Mouse (Mus musculus): ENCODE data around the gene Il18. TPM values are rescaled to one million over a fixed set of nuclear protein-coding genes. Genes with fewer than 3 reads are reported as not detected.

The Il18 gene
- polyA plus RNA-seq, 1 experiment from 2014 or later, result 27.3 TPM

- no peak for ATAC-seq
- Histone ChIP-seq H3K4me3 (replicated peaks) (no peak overlapping the region), H3K27me3 (no peaks in the 10 kb centered on the region), H3K9ac (replicated peaks) (no peak overlapping the region), H3K4me2 (replicated peaks) (no peak overlapping the region), H3K9me3 (no peaks in the 10 kb centered on the region), H3K27ac (no peak overlapping the region), H3K4me1 (replicated peaks) (no peaks in the 10 kb centered on the region), H3K36me3 (peaks cover 30% of the 10 kb centered on the region)
- 91% methylated on average over 9 of the region's 9 CpGs for WGBS
Measured at GRCm38 (mm10) chr9:50592955-50593354, 38.3 kb downstream of the Il18 start.

- WGBS, result 86% methylated on average over 3 of the region's 3 CpGs
Measured at GRCm38 (mm10) chr9:50593544-50593943, 38.9 kb downstream of the Il18 start.

GRCm38 (mm10) chr9:50594794-50595417 lies 40.3 kb downstream of the Il18 start:
- Histone ChIP-seq H3K4me3 (replicated peaks) (no peak overlapping the region), H3K4me2 (replicated peaks) (no peak overlapping the region), H3K9me3 (no peaks in the 10 kb centered on the region), H3K4me1 (replicated peaks) (no peaks in the 10 kb centered on the region), H3K36me3 (peaks cover 49% of the 10 kb centered on the region), H3K27ac (no peak overlapping the region), H3K9ac (replicated peaks) (no peak overlapping the region), H3K27me3 (no peaks in the 10 kb centered on the region)
- ATAC-seq, result no peak
- WGBS, result 82% methylated on average over 12 of the region's 12 CpGs

More at GRCm38 (mm10) chr9:50593544-50593943, 38.9 kb downstream of the Il18 start:
- Histone ChIP-seq H3K4me3 (replicated peaks) (no peak overlapping the region), H3K4me1 (replicated peaks) (no peaks in the 10 kb centered on the region), H3K36me3 (peaks cover 36% of the 10 kb centered on the region), H3K27ac (no peak overlapping the region), H3K9ac (replicated peaks) (no peak overlapping the region), H3K27me3 (no peaks in the 10 kb centered on the region), H3K9me3 (no peaks in the 10 kb centered on the region), H3K4me2 (replicated peaks) (no peak overlapping the region)
- no peak for ATAC-seq

GRCm38 (mm10) chr9:50596973-50597372 lies 42.3 kb downstream of the Il18 start:
- no peak overlapping the region for H3K4me3 ChIP-seq (replicated peaks)
- H3K27me3 ChIP-seq, result no peaks in the 10 kb centered on the region
- peaks cover 56% of the 10 kb centered on the region for H3K36me3 ChIP-seq
- no peak overlapping the region for H3K27ac ChIP-seq
- H3K9me3 ChIP-seq, result no peaks in the 10 kb centered on the region
- no peak overlapping the region for H3K9ac ChIP-seq (replicated peaks)
- no peak overlapping the region for H3K4me2 ChIP-seq (replicated peaks)
- peaks cover 6% of the 10 kb centered on the region for H3K4me1 ChIP-seq (replicated peaks)
- WGBS, result 95% methylated on average over 8 of the region's 8 CpGs
- no peak for ATAC-seq

GRCm38 (mm10) chr9:50601536-50601935 lies 46.9 kb downstream of the Il18 start:
- Histone ChIP-seq H3K36me3 (peaks cover 46% of the 10 kb centered on the region), H3K4me2 (replicated peaks) (no peak overlapping the region; the same call in 1 of the 2 replicates), H3K27me3 (no peaks in the 10 kb centered on the region), H3K9ac (replicated peaks) (no peak overlapping the region), H3K4me1 (replicated peaks) (peaks cover 34% of the 10 kb centered on the region), H3K9me3 (no peaks in the 10 kb centered on the region), H3K27ac (no peak overlapping the region), H3K4me3 (replicated peaks) (no peak overlapping the region)
- 87% methylated on average over 6 of the region's 6 CpGs for WGBS
- no peak for ATAC-seq

- Histone ChIP-seq H3K4me2 (replicated peaks) (peak overlapping the region; percentile 97), H3K9ac (replicated peaks) (peak overlapping the region; percentile 92; the same call in 1 of the 2 replicates), H3K27ac (no peak overlapping the region), H3K4me3 (replicated peaks) (peak overlapping the region; percentile 91), H3K36me3 (peaks cover 44% of the 10 kb centered on the region), H3K4me1 (replicated peaks) (peaks cover 34% of the 10 kb centered on the region), H3K27me3 (no peaks in the 10 kb centered on the region), H3K9me3 (no peaks in the 10 kb centered on the region)
- ATAC-seq, result no peak
- whole genome bisulfite sequencing, result 89% methylated on average over 7 of the region's 7 CpGs
Measured at GRCm38 (mm10) chr9:50602055-50602845, 47.6 kb downstream of the Il18 start.

- H3K9me3 ChIP-seq, result no peaks in the 10 kb centered on the region
- H3K4me1 ChIP-seq (replicated peaks), result peaks cover 34% of the 10 kb centered on the region
- peak within 1 kb of the TSS; percentile 92 for H3K9ac ChIP-seq (replicated peaks)
- H3K4me3 ChIP-seq (replicated peaks), result peak within 1 kb of the TSS; percentile 91
- peak within 1 kb of the TSS; percentile 87 for H3K27ac ChIP-seq
- no peaks in the 10 kb centered on the region for H3K27me3 ChIP-seq
- WGBS, result 1% methylated on average over 48 of the region's 48 CpGs
- H3K4me2 ChIP-seq (replicated peaks), result peak within 1 kb of the TSS; percentile 97
- ATAC-seq, result peak; percentile 98
- peaks cover 44% of the 10 kb centered on the region for H3K36me3 ChIP-seq
Measured at GRCm38 (mm10) chr9:50603189-50603997, 48.8 kb downstream of the Il18 start, which contains the start of the genes Sdhd and Timm8b. Gene Sdhd (minus strand): TSS chr9:50603812. Gene Timm8b (plus strand): TSS chr9:50603910.

- H3K36me3 ChIP-seq, result peaks cover 41% of the 10 kb centered on the region
- H3K9ac ChIP-seq (replicated peaks), result peak overlapping the region; percentile 92
- no peaks in the 10 kb centered on the region for H3K9me3 ChIP-seq
- peak overlapping the region; percentile 91 for H3K4me3 ChIP-seq (replicated peaks)
- ATAC-seq, result peak; percentile 94
- peaks cover 34% of the 10 kb centered on the region for H3K4me1 ChIP-seq (replicated peaks)
- H3K27ac ChIP-seq, result peak overlapping the region; percentile 87
- H3K27me3 ChIP-seq, result no peaks in the 10 kb centered on the region
- H3K4me2 ChIP-seq (replicated peaks), result peak overlapping the region; percentile 97
- under 1% methylated on average over 24 of the region's 24 CpGs for WGBS
Measured at GRCm38 (mm10) chr9:50603998-50604324, 49.3 kb downstream of the Il18 start.

- no peak for ATAC-seq
- H3K4me2 ChIP-seq (replicated peaks), result peak overlapping the region; percentile 97
- H3K9ac ChIP-seq (replicated peaks), result peak overlapping the region; percentile 92
- H3K4me3 ChIP-seq (replicated peaks), result peak overlapping the region; percentile 91
- peaks cover 34% of the 10 kb centered on the region for H3K4me1 ChIP-seq (replicated peaks)
- WGBS, result 5% methylated on average over 6 of the region's 6 CpGs
- peak overlapping the region; percentile 87 for H3K27ac ChIP-seq
- no peaks in the 10 kb centered on the region for H3K27me3 ChIP-seq
- no peaks in the 10 kb centered on the region for H3K9me3 ChIP-seq
- H3K36me3 ChIP-seq, result peaks cover 40% of the 10 kb centered on the region
Measured at GRCm38 (mm10) chr9:50604338-50604737, 49.7 kb downstream of the Il18 start.

GRCm38 (mm10) chr9:50612115-50612514 lies 57.5 kb downstream of the Il18 start:
- no peaks in the 10 kb centered on the region for H3K27me3 ChIP-seq
- no peak for ATAC-seq
- H3K9me3 ChIP-seq, result no peaks in the 10 kb centered on the region
- peaks cover 74% of the 10 kb centered on the region for H3K36me3 ChIP-seq
- WGBS, result 90% methylated on average over 4 of the region's 4 CpGs
- H3K4me2 ChIP-seq (replicated peaks), result no peak overlapping the region
- H3K4me3 ChIP-seq (replicated peaks), result no peak overlapping the region
- no peak overlapping the region for H3K9ac ChIP-seq (replicated peaks)
- H3K27ac ChIP-seq, result no peak overlapping the region
- H3K4me1 ChIP-seq (replicated peaks), result peaks cover 23% of the 10 kb centered on the region

GRCm38 (mm10) chr9:50616161-50616560 lies 61.5 kb downstream of the Il18 start:
- Histone ChIP-seq H3K4me2 (replicated peaks) (peak overlapping the region; percentile 95), H3K9ac (replicated peaks) (peak overlapping the region; percentile 94), H3K4me1 (replicated peaks) (peaks cover 26% of the 10 kb centered on the region), H3K9me3 (no peaks in the 10 kb centered on the region), H3K4me3 (replicated peaks) (peak overlapping the region; percentile 100), H3K27me3 (no peaks in the 10 kb centered on the region), H3K36me3 (peaks cover 39% of the 10 kb centered on the region), H3K27ac (no peak overlapping the region)
- no peak for ATAC-seq
- 42% methylated on average over 11 of the region's 11 CpGs for WGBS

All from midbrain, embryonic 13.5 days (tissue).